Mouse (Mus musculus) forebrain, embryonic 14.5 days (tissue): ENCODE data around the gene Map3k19. TPM values are rescaled to one million over a fixed set of nuclear protein-coding genes. Genes with fewer than 3 reads are reported as not detected.

Experiments
- ATAC-seq: fragments of 200-750 bp; cut with Nextera tagmentation; 2 replicates; pipeline ENCODE4 v1.8.0; 2017; ENCODE audit warnings: mild to moderate bottlenecking, moderate library complexity
- DNase-seq: peaks from one replicate; pipeline ENCODE4 v3.0.0-alpha.2; 2015; ENCODE audit warnings: low spot score
- H3K27ac ChIP-seq: fragments of 300-500 bp; sonication (generic); 2 replicates; pipeline ENCODE4 v1.5.1; 2014; ENCODE audit warnings: low read depth, mild to moderate bottlenecking, control low read depth, low read length, moderate library complexity
- H3K27me3 ChIP-seq: fragments of 300-500 bp; sonication (generic); replicated peaks from 2 replicates; pipeline ENCODE4 v1.6.1; 2014; ENCODE audit warnings: low read length, control low read depth, mixed read lengths; ENCODE audit not compliant: control insufficient read depth, insufficient read depth
- H3K36me3 ChIP-seq: fragments of 300-500 bp; sonication (generic); 2 replicates; pipeline ENCODE4 v1.6.1; 2014; ENCODE audit warnings: low read length, control low read depth; ENCODE audit not compliant: control insufficient read depth, insufficient read depth
- H3K4me1 ChIP-seq: fragments of 300-500 bp; sonication (generic); 2 replicates; pipeline ENCODE4 v1.6.1; 2014; ENCODE audit warnings: antibody characterized with exemption, low read length, control low read depth; ENCODE audit not compliant: control insufficient read depth, insufficient read depth
- H3K4me2 ChIP-seq: fragments of 300-500 bp; sonication (generic); 2 replicates; pipeline ENCODE4 v1.6.1; 2014; ENCODE audit warnings: mild to moderate bottlenecking, control low read depth, low read length
- H3K4me3 ChIP-seq: fragments of 300-500 bp; sonication (generic); 2 replicates; pipeline ENCODE4 v1.5.1; 2014; ENCODE audit warnings: low read depth, low read length, control low read depth
- H3K9ac ChIP-seq: fragments of 300-500 bp; sonication (generic); 2 replicates; pipeline ENCODE4 v1.6.1; 2014; ENCODE audit warnings: mild to moderate bottlenecking, low read length, control low read depth, moderate library complexity
- H3K9me3 ChIP-seq: fragments of 300-500 bp; sonication (generic); replicated peaks from 2 replicates; pipeline ENCODE4 v1.6.1; 2016; ENCODE audit warnings: low read length, control low read depth, mixed read lengths; ENCODE audit not compliant: control insufficient read depth
- WGBS: fragments of 180-500 bp; shearing (Covaris S2); extraction: QIAGEN DNeasy Blood & Tissue Kit; methylation state at CpG from one replicate; pipeline ENCODE4 v1.1.7; 2014; 5-methylcytosine and 5-hydroxymethylcytosine counted together
- polyA plus RNA-seq: library from polyadenylated mRNA; unstranded; fragments of >200 nt; fragmentation: Nextera tagmentation; extraction: Ambion mirVana; gene quantifications from 2 replicates; pipeline ENCODE4 v1.2.1, GENCODE M21; 2014

Map3k19 gene
- 0.27 and 0.36 TPM in 2 replicates for polyA plus RNA-seq

GRCm38 (mm10) chr1:127854486-127855222 lies at the start of gene Map3k19:
Map3k19 (minus strand) TSS chr1:127855031.
- H3K4me3 ChIP-seq, result no peak within 1 kb of the TSS
- no peak within 1 kb of the TSS for H3K27ac ChIP-seq
- no peak within 1 kb of the TSS for H3K9ac ChIP-seq
- ATAC-seq (no peak), DNase-seq (peak; percentile 2)
- no peaks in the 10 kb centered on the region for H3K36me3 ChIP-seq
- H3K4me2 ChIP-seq, result no peak within 1 kb of the TSS
- no peaks in the 10 kb centered on the region for H3K4me1 ChIP-seq
- 78% methylated on average over 14 of the region's 14 CpGs for WGBS
- peaks cover 8% of the 10 kb centered on the region; the same call in 1 of the 2 replicates for H3K9me3 ChIP-seq
- no peaks in the 10 kb centered on the region for H3K27me3 ChIP-seq

- H3K4me2 ChIP-seq, result no peak overlapping the region
- H3K9me3 ChIP-seq, result no peaks in the 10 kb centered on the region
- ATAC-seq, result no peak
- no peak overlapping the region for H3K4me3 ChIP-seq
- no peaks in the 10 kb centered on the region for H3K4me1 ChIP-seq
- DNase-seq, result no peak
- H3K9ac ChIP-seq, result no peak overlapping the region
- H3K36me3 ChIP-seq, result peaks cover 6% of the 10 kb centered on the region; the same call in 1 of the 2 replicates
- H3K27ac ChIP-seq, result no peak overlapping the region
- 91% methylated on average over 1 of the region's 1 CpGs for WGBS
- no peaks in the 10 kb centered on the region for H3K27me3 ChIP-seq
These were observed 44.6 kb upstream of the Map3k19 start for GRCm38 (mm10) chr1:127899401-127899800.

- DNase-seq (no peak), ATAC-seq (no peak)
- 35% methylated on average over 8 of the region's 8 CpGs for WGBS
- no peaks in the 10 kb centered on the region for H3K4me1 ChIP-seq
- H3K27ac ChIP-seq, result no peak overlapping the region
- no peaks in the 10 kb centered on the region for H3K9me3 ChIP-seq
- H3K9ac ChIP-seq, result peak overlapping the region; percentile 78
- peak overlapping the region; percentile 77 for H3K4me3 ChIP-seq
- H3K36me3 ChIP-seq, result peaks cover 7% of the 10 kb centered on the region; the same call in 1 of the 2 replicates
- H3K27me3 ChIP-seq, result no peaks in the 10 kb centered on the region
- H3K4me2 ChIP-seq, result peak overlapping the region; percentile 67
These were observed 14.4 kb upstream of the Map3k19 start for GRCm38 (mm10) chr1:127869276-127869675.

GRCm38 (mm10) chr1:127868300-127869261 lies 13.8 kb upstream of the Map3k19 start, which contains the start of gene Rab3gap1:
Rab3gap1 (plus strand) TSS chr1:127868773.
- Histone ChIP-seq H3K9ac (peak within 1 kb of the TSS; percentile 78), H3K9me3 (no peaks in the 10 kb centered on the region), H3K4me2 (peak within 1 kb of the TSS; percentile 67), H3K4me3 (peak within 1 kb of the TSS; percentile 77), H3K4me1 (no peaks in the 10 kb centered on the region), H3K27ac (peak within 1 kb of the TSS; percentile 44), H3K36me3 (peaks cover 4% of the 10 kb centered on the region; the same call in 1 of the 2 replicates), H3K27me3 (no peaks in the 10 kb centered on the region)
- peak; percentile 99 for ATAC-seq
- WGBS, result 10% methylated on average over 47 of the region's 47 CpGs
- peak; percentile 90 for DNase-seq

GRCm38 (mm10) chr1:127863806-127864205 lies 9.0 kb upstream of the Map3k19 start:
- Histone ChIP-seq H3K9me3 (no peaks in the 10 kb centered on the region), H3K9ac (no peak overlapping the region), H3K27ac (no peak overlapping the region), H3K4me3 (no peak overlapping the region), H3K4me2 (no peak overlapping the region), H3K27me3 (no peaks in the 10 kb centered on the region), H3K4me1 (no peaks in the 10 kb centered on the region), H3K36me3 (no peaks in the 10 kb centered on the region)
- 50% methylated on average over 7 of the region's 7 CpGs for WGBS
- ATAC-seq, result no peak
- peak; percentile 2 for DNase-seq

GRCm38 (mm10) chr1:127861900-127862299 lies 7.1 kb upstream of the Map3k19 start:
- DNase-seq (no peak), ATAC-seq (no peak)
- no peak overlapping the region for H3K4me3 ChIP-seq
- no peaks in the 10 kb centered on the region for H3K9me3 ChIP-seq
- no peak overlapping the region for H3K9ac ChIP-seq
- no peaks in the 10 kb centered on the region for H3K4me1 ChIP-seq
- H3K36me3 ChIP-seq, result no peaks in the 10 kb centered on the region
- H3K27ac ChIP-seq, result no peak overlapping the region
- no peak overlapping the region for H3K4me2 ChIP-seq
- H3K27me3 ChIP-seq, result no peaks in the 10 kb centered on the region
- 87% methylated on average over 5 of the region's 5 CpGs for WGBS

- ATAC-seq, result no peak
- WGBS, result 92% methylated on average over 4 of the region's 4 CpGs
These were observed 5.7 kb upstream of the Map3k19 start for GRCm38 (mm10) chr1:127860492-127860891.

GRCm38 (mm10) chr1:127859799-127860400 lies 5.1 kb upstream of the Map3k19 start:
- Histone ChIP-seq H3K9me3 (no peaks in the 10 kb centered on the region), H3K9ac (no peak overlapping the region), H3K4me1 (no peaks in the 10 kb centered on the region), H3K27me3 (no peaks in the 10 kb centered on the region), H3K4me2 (no peak overlapping the region), H3K36me3 (no peaks in the 10 kb centered on the region), H3K27ac (no peak overlapping the region), H3K4me3 (no peak overlapping the region)
- WGBS, result 85% methylated on average over 6 of the region's 6 CpGs
- no peak for DNase-seq
- no peak for ATAC-seq

More at GRCm38 (mm10) chr1:127860492-127860891, 5.7 kb upstream of the Map3k19 start:
- Histone ChIP-seq H3K4me3 (no peak overlapping the region), H3K9ac (no peak overlapping the region), H3K27me3 (no peaks in the 10 kb centered on the region), H3K9me3 (no peaks in the 10 kb centered on the region), H3K27ac (no peak overlapping the region), H3K36me3 (no peaks in the 10 kb centered on the region), H3K4me1 (no peaks in the 10 kb centered on the region), H3K4me2 (no peak overlapping the region)
- no peak for DNase-seq
